Mouse (Mus musculus): ENCODE measurements around the gene Tet3.

Tet3 gene

GRCm38 (mm10) chr6:83325525-83326393, 133.1 kb downstream of the Tet3 start, which contains the start of the genes Mthfd2 and Mob1a:
TSS of gene Mthfd2 (minus strand) at chr6:83325908.
TSS of gene Mob1a (plus strand) at chr6:83326016.
- peak; percentile 96 for DNase-seq (ENCODE audit: low spot score)

GRCm38 (mm10) chr6:83323652-83324419, 135.0 kb downstream of the Tet3 start:
- no peak for DNase-seq (ENCODE audit: low spot score)

- no peak for DNase-seq (ENCODE audit: low spot score)
These were observed 136.1 kb downstream of the Tet3 start for GRCm38 (mm10) chr6:83322794-83323193.

- no peak for DNase-seq (ENCODE audit: low spot score)
These were observed 137.0 kb downstream of the Tet3 start for GRCm38 (mm10) chr6:83321927-83322326.

GRCm38 (mm10) chr6:83317108-83317741, 141.7 kb downstream of the Tet3 start:
- DNase-seq (ENCODE audit: low spot score): peak; percentile 94

- DNase-seq (ENCODE audit: low spot score): no peak
These were observed 142.9 kb downstream of the Tet3 start for GRCm38 (mm10) chr6:83316022-83316421.

GRCm38 (mm10) chr6:83315293-83315692, 143.6 kb downstream of the Tet3 start:
- no peak for DNase-seq (ENCODE audit: low spot score)

- no peak for DNase-seq (ENCODE audit: low spot score)
These were observed 146.4 kb downstream of the Tet3 start for GRCm38 (mm10) chr6:83312514-83312913.

All from lung, postnatal 25 days (tissue).